Mouse (Mus musculus): ENCODE measurements around the gene Tmem147.
A peak's percentile ranks its signal among the peaks of the same experiment; 100 is the strongest.

Gene Tmem147

DNA sequence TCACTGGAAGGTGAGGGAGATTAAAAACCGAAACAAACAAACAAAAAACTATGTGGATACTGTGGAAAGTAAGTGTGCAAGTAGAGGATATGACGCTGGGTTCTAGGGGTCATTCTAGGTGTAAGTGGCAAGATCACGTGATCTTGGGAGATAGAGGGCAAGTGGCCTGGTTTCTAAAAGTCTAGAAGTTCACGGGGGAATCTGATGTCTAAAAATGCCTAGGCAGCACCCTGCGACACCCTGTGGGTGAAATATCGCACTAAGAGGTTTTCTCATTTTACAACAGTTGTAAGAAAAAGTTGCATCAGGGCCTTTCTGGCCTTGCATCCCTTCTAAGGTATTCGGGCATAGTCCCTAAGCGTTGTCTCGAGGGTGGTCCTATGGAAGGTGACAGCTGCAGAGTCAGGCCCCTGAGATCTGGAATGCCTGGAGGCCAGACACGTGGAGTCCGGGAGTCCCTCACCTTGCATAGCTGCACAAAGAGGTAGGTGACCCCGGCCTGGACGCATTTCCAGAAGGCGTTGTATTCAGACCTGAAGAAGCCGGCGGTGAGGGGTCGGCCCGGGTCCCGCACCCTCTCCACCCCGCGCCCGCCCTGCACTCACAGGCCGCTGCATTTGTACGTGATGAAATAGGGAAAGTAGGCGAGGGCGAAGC is 473 bp downstream of the Tmem147 start:
- DNase-seq (ENCODE audit: extremely low spot score, low read depth, low spot score): no peak

GRCm38 (mm10) chr7:30728214-30728613 is 1.1 kb downstream of the Tmem147 start:
- no peak for DNase-seq (ENCODE audit: extremely low spot score, low read depth, low spot score)

DNA sequence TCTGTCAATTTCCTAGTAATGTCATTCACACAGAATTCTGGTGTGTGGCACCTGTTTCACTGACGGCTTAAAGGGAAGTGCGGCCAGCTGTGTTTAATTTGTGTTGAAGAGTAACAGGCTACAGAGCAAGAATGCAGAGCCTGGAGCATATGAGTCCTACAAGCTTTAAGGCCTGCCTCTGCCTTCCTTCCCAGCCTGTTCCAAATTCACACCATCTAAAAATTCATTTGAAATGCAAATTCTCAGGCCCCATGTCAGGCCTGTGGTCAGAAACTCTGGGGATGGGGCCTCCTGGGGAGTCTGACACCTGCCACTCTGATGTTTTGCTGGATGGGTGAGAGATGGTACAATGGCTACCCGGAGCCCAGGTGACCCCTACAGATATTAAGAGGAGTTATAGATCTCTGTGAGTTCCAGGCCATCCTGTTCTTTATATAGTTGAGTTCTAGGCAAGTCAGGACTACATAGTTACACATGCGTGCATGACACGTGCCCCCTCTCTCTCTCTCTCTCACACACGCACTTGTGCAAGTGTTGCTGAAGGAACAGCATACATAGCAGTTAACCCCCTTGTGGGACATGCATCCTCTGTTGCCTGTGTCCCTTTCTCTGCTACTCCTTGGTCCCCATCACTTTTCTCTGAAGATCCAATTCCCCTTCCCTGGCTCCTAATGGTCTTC is 5.9 kb downstream of the Tmem147 start:
- DNase-seq (ENCODE audit: extremely low spot score, low read depth, low spot score): no peak

GRCm38 (mm10) chr7:30721286-30721685 is 8.1 kb downstream of the Tmem147 start:
- no peak for DNase-seq (ENCODE audit: extremely low spot score, low read depth, low spot score)

- DNase-seq (ENCODE audit: extremely low spot score, low read depth, low spot score): no peak
These were observed 9.7 kb downstream of the Tmem147 start for GRCm38 (mm10) chr7:30719669-30720068.

DNA sequence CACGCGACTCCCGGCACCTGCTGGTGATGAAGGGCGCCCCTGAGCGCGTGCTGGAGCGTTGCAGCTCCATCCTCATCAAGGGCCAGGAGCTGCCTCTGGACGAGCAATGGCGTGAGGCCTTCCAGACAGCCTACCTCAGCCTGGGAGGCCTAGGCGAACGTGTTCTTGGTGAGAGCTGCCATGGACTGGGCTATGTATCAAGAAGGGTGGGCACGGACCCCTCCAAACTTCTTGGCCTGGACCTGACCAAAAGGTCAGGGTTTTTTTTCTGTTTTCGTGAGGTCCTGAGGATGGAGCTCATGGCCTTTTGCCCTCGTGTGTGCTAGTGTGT is 11.7 kb downstream of the Tmem147 start:
- no peak for DNase-seq (ENCODE audit: extremely low spot score, low read depth, low spot score)

DNA sequence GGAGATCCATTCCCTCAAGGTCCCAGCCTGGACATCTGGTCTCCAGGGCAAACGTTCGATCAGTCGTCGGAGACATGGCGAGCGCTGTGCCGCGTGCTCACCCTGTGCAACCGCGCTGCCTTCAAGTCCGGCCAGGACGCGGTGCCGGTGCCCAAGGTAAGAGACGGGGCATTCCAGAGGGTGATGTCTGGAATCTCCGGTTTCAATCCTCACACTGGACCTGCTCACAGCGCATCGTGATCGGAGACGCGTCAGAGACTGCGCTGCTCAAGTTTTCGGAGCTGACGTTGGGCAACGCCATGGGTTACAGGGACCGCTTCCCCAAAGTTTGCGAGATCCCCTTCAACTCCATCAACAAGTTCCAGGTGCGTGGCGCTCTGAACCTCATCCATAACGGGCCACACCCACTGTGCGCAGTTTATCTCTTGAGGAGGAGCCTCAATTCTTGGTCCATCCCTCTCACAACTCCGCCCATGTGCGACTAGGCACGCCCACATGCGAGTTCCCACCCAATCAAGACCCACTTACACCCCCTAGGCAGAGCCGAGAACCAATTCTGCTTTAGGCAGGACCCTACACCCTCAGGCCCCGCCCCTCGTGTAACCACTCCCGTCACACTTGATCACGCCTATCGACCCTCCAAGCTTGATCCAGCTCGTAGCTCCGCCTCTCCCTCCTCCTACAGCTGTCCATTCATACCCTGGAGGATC is 12.2 kb downstream of the Tmem147 start:
- DNase-seq (ENCODE audit: extremely low spot score, low read depth, low spot score): peak; percentile 46

DNA sequence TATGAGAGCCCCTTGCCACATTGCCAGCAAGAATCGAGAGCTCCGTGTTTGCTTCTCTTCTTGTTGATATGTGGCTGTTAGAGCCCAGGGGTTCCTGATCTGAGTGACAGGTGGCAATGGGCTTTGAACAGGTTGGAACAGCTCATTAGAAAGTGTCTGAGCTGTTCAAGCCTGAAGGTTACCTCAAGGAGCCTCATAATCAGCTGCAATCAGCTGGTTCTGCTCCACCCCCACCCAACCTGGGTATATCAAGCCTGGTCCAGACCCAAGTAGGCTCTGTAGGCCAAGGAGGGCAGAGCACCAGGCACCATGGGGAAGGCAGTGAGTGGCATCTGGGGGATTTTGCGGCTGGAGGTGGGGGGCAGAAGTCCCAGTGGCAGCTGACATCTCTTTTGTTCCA is 17.4 kb downstream of the Tmem147 start, which contains the start of gene Atp4a:
TSS of gene Atp4a (plus strand) at position 268 of the 400 bp plus-strand sequence.
- no peak for DNase-seq (ENCODE audit: extremely low spot score, low read depth, low spot score)

DNA sequence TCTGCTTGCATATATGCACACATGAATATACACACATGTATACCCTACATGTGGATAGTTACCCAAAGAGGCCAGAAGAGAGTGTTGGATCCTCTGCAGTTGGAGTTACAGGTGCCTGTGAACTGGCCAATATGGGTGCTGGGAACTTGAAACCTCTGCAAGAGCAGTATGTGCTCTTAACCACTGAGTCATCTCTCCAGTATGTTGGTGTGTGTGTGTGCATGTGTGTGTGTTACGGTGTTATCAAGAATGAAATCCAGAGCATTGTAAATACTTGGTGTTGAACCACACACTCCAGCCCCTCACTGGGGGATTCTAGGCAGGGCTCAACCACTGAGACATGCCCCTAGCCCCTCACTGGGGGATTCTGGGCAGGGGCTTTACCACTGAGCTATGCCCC is 21.9 kb downstream of the Tmem147 start:
- no peak for DNase-seq (ENCODE audit: extremely low spot score, low read depth, low spot score)

- no peak for DNase-seq (ENCODE audit: extremely low spot score, low read depth, low spot score)
These were observed 23.0 kb downstream of the Tmem147 start for GRCm38 (mm10) chr7:30706214-30706882.

DNA sequence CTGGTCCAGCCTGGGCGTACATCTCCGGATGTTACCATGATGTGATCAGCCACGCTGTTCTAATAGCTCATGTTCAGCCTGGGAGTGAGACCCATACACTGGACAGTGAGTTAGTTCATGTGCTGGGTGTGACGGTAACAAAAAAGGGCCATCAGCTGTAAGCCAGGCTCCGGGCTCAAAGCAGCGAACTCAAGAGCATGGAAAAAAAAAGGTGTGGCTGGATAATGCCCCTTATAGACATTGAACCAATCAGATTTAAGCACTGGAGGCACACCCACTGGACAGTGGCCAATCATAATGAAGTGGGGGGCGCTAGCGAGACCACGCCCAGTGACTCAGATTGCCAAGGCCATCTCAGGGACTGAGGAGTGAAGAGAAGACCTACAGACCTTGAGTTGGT is 30.8 kb downstream of the Tmem147 start, which contains the start of gene 2200002J24Rik:
TSS of gene 2200002J24Rik (plus strand) at position 338 of the 400 bp plus-strand sequence.
- no peak for DNase-seq (ENCODE audit: extremely low spot score, low read depth, low spot score)

DNA sequence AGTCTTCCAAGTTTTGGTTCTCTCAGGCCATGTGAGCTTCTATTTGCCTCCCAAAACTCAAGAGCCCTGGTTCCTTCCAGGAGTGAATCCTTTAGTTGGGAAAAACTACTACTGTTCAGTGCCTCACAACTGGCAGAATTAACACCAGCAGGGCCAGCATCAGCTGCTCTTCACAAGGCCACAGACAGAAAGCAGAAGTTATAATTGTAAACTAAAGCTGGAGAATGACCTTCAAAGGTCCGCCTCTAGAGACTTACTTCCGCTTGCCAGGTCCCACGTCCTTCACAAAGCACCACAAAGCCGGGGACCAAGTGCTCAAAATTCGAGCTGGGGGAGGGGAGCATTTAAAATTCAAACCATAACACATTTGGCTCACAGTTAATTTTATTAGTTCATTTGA is 31.2 kb downstream of the Tmem147 start:
- DNase-seq (ENCODE audit: extremely low spot score, low read depth, low spot score): no peak

- no peak for DNase-seq (ENCODE audit: extremely low spot score, low read depth, low spot score)
These were observed 41.0 kb downstream of the Tmem147 start for GRCm38 (mm10) chr7:30688325-30688724.

DNA sequence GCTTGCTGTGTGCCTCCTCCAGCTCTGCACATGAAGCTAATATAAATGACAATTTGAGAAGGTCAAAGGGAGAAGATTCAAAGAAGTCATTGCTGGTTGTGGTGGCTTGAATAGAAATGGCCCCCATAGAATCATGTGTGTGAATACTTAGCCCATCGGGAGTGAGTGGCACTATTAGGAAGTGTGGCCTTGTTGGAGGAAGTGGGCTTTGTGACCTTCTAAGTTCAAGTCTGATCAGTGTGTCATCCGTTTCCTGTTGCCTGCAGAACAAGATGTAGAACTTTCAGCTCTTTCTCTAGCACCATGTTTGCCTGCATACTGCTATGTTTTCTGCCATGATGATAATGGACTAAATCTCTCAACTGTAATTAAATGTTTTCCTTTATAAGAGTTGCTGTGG is 45.9 kb downstream of the Tmem147 start:
- no peak for DNase-seq (ENCODE audit: extremely low spot score, low read depth, low spot score)

DNA sequence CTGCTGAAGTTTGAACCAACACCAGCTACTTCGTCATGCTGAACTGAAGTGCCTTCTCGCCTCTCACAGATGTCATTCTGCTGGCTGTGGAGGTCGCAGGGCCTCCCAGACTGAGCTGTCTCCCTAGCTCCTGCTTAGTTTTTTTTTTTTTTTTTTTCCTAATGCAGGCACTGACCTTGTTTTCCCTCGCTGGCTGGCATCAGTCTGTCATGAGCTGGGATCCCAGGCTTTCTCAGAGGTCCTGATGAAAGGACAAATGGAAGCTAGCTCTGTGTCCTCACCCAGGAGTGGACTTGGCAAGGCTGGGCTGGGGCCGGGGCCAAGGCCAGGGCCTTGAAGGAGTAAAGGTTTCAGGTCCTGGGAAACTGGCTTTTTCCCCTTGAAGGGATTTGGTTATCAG is 47.4 kb downstream of the Tmem147 start:
- DNase-seq (ENCODE audit: extremely low spot score, low read depth, low spot score): no peak

GRCm38 (mm10) chr7:30678263-30678975 is 50.9 kb downstream of the Tmem147 start:
- DNase-seq (ENCODE audit: extremely low spot score, low read depth, low spot score): no peak
